ENCODE assay signal across 8 mouse cellular contexts in the genomic region with DNA sequence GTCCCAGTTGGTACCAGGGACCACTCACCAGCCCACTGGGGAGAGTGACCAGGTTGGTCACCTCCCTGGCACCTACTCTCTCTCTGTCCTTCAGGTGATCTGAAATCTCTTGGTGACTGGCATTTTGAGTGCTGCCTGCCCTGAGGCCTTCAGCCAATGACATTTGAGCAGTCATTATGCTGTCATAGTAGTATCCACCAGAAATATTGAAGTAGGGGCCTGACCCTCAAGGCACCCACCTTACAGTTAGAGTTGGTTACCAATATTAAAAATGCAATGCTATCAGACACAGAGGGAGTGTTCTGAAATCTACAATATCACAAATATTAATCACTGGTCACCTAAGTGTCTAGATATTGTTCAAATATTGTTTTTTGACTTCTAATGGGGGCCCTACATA. TPM values are rescaled to one million over a fixed set of nuclear protein-coding genes. Genes with fewer than 3 reads are reported as not detected.
DNase-seq lines count a peak whose midpoint lies in the region; ATAC-seq and TF ChIP-seq lines count a peak whose summit lies in the region.

Gene Prdx4 (minus strand): TSS at position 101 of the 400 bp plus-strand sequence.

- H3K27ac ChIP-seq in layer of hippocampus, adult 2 months, result no peak within 1 kb of the TSS
- no peak within 1 kb of the TSS for H3K27ac ChIP-seq in heart, embryonic 11.5 days (ENCODE audit: low read depth, low read length)
- H3K27ac ChIP-seq in midbrain, embryonic 15.5 days, result no peak within 1 kb of the TSS

- H3K36me3 ChIP-seq in heart, embryonic 11.5 days (ENCODE audit: control insufficient read depth, insufficient read depth, low read length), result no peaks in the 10 kb centered on the region
- H3K36me3 ChIP-seq in midbrain, embryonic 15.5 days (replicated peaks), result no peaks in the 10 kb centered on the region

- no peak for DNase-seq in layer of hippocampus, adult 2 months (ENCODE audit: low spot score in 2 of 2)
- no peak for DNase-seq in layer of hippocampus, adult 9-11 months
- no peak for DNase-seq in adrenal gland, postnatal 36 days
- no peak for DNase-seq in layer of hippocampus, postnatal 36 days
- no peak for DNase-seq in kidney, postnatal 10 days
- DNase-seq in frontal cortex, postnatal 25 days (ENCODE audit: low spot score in 2 of 2), result no peak

- ATAC-seq in heart, embryonic 11.5 days (replicated peaks; ENCODE audit: insufficient number of reproducible peaks, low FRiP score, low TSS enrichment), result no peak
- no peak for ATAC-seq in midbrain, embryonic 15.5 days (replicated peaks)

- no peaks in the 10 kb centered on the region for H3K4me1 ChIP-seq in heart, embryonic 11.5 days (ENCODE audit: control insufficient read depth, insufficient read depth, low read length)
- H3K4me1 ChIP-seq in midbrain, embryonic 15.5 days, result no peaks in the 10 kb centered on the region

- no peak within 1 kb of the TSS for H3K9ac ChIP-seq in heart, embryonic 11.5 days (ENCODE audit: low read depth, low read length)
- H3K9ac ChIP-seq in midbrain, embryonic 15.5 days, result no peak within 1 kb of the TSS

- no peak within 1 kb of the TSS for H3K4me2 ChIP-seq in heart, embryonic 11.5 days
- no peak within 1 kb of the TSS for H3K4me2 ChIP-seq in midbrain, embryonic 15.5 days

- TF ChIP-seq CTCF in layer of hippocampus, adult 2 months (conservative IDR thresholded peaks at IDR 0.05), result no peak

- no peak within 1 kb of the TSS for H3K4me3 ChIP-seq in layer of hippocampus, adult 2 months
- H3K4me3 ChIP-seq in heart, embryonic 11.5 days (ENCODE audit: low read depth, low read length), result no peak within 1 kb of the TSS
- H3K4me3 ChIP-seq in midbrain, embryonic 15.5 days, result no peak within 1 kb of the TSS

- no peaks in the 10 kb centered on the region for H3K9me3 ChIP-seq in heart, embryonic 11.5 days (replicated peaks; ENCODE audit: control insufficient read depth, low read length)
- H3K9me3 ChIP-seq in midbrain, embryonic 15.5 days, result no peaks in the 10 kb centered on the region

- H3K27me3 ChIP-seq in heart, embryonic 11.5 days (ENCODE audit: control insufficient read depth, insufficient read depth, low read length), result no peaks in the 10 kb centered on the region
- H3K27me3 ChIP-seq in midbrain, embryonic 15.5 days (replicated peaks), result no peaks in the 10 kb centered on the region

RNA-seq across cellular contexts. Expression of gene Prdx4, which starts in this region (rescaled TPM):
- 10 to 100 TPM; 15.2 to 20.7 TPM for total RNA-seq in layer of hippocampus, adult 2 months (2021)
- 10 to 100 TPM; 31.7 to 38.5 TPM for total RNA-seq in adrenal gland, postnatal 36 days (2021)
- 273 and 288 TPM in 2 replicates for polyA plus RNA-seq in heart, embryonic 11.5 days (2014; fragmentation: Nextera tagmentation; extraction: Ambion mirVana)
- 10 to 100 TPM; 15.0 to 18.5 TPM for total RNA-seq in layer of hippocampus, postnatal 36 days (2021)
- polyA plus RNA-seq in midbrain, embryonic 15.5 days (2015; fragmentation: Nextera tagmentation; extraction: Ambion mirVana), result 81.6 and 81.8 TPM in 2 replicates
